Mouse (Mus musculus) adrenal gland (tissue): ENCODE data around the gene Nubpl.

Source experiments
- intact Hi-C: fragments of 180-260 bp; cut with DNase I; formaldehyde crosslinking; loops from one replicate; pipeline ENCODE4 v1.15.1; 2025

The Nubpl gene

GRCm38 (mm10) chr12:52318426-52318825 is 220.9 kb downstream of the Nubpl start:
- intact Hi-C loops = no loop called here

- intact Hi-C loops = no loop called here
These were observed 221.6 kb downstream of the Nubpl start for GRCm38 (mm10) chr12:52319156-52319555.

- intact Hi-C loops = no loop called here
These were observed 231.0 kb downstream of the Nubpl start for GRCm38 (mm10) chr12:52328488-52328887.

- intact Hi-C loops = no loop called here
These were observed 237.7 kb downstream of the Nubpl start for GRCm38 (mm10) chr12:52335142-52335765.

GRCm38 (mm10) chr12:52338136-52338753 is 240.7 kb downstream of the Nubpl start:
- intact Hi-C loops = no loop called here

- intact Hi-C loops = no loop called here
These were observed 249.1 kb downstream of the Nubpl start for GRCm38 (mm10) chr12:52346611-52347010.

GRCm38 (mm10) chr12:52350276-52350675 is 252.7 kb downstream of the Nubpl start:
- intact Hi-C loops = no loop called here

GRCm38 (mm10) chr12:52359484-52359883 is 261.9 kb downstream of the Nubpl start:
- intact Hi-C loops = no loop called here

GRCm38 (mm10) chr12:52360136-52360535 is 262.6 kb downstream of the Nubpl start:
- intact Hi-C loops = no loop called here

- intact Hi-C loops = no loop called here
These were observed 263.7 kb downstream of the Nubpl start for GRCm38 (mm10) chr12:52361198-52361597.
